Mouse (Mus musculus): ENCODE measurements at regions not wholly inside any gene's neighbourhood (a gene's known extent, or its start where the extent isn't known, plus 50 kb on each side); places are given as distances from the start of the nearest gene placed in this dataset.

DNA sequence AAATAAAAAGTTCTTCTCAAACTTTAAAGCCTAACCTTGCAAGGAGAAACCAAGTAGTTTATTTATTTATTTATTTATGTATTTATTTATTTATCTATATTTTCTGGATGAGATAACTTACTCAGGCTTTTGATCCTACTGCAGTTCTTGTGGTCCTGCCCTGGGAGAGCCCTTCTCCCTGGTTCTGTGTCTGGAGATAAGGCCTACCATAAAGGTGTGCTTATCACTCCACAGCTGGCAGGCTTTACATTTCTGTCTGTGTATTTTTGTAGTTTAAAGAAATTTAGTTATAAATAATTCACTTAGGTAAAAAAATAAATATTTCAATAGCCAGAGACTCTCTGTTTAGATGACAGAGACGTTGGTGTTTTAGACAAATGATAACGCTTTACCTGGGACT lies 224.5 kb upstream of the Itga1 start:
- Histone ChIP-seq H3K9me3 (ENCODE audit: low read length) (no peaks in the 10 kb centered on the region), H3K36me3 (ENCODE audit: insufficient read depth, low read length) (no peaks in the 10 kb centered on the region), H3K27me3 (replicated peaks; ENCODE audit: insufficient read depth, low read length) (no peaks in the 10 kb centered on the region), H3K4me3 (ENCODE audit: low read depth, low read length) (no peak overlapping the region), H3K4me2 (replicated peaks; ENCODE audit: low read depth, low read length) (no peak overlapping the region), H3K4me1 (ENCODE audit: insufficient read depth, low read depth, low read length) (no peaks in the 10 kb centered on the region), H3K27ac (ENCODE audit: low read length) (no peak overlapping the region), H3K9ac (replicated peaks; ENCODE audit: low read depth) (no peak overlapping the region)
- no peak for DNase-seq (ENCODE audit: low spot score)
- ATAC-seq = no peak
- 64% methylated on average over 2 of the region's 2 CpGs for WGBS
- TF ChIP-seq CTCF (IDR thresholded peaks at IDR 0.05) = no peak
- no peak for TF ChIP-seq EP300 (IDR thresholded peaks at IDR 0.05)

DNA sequence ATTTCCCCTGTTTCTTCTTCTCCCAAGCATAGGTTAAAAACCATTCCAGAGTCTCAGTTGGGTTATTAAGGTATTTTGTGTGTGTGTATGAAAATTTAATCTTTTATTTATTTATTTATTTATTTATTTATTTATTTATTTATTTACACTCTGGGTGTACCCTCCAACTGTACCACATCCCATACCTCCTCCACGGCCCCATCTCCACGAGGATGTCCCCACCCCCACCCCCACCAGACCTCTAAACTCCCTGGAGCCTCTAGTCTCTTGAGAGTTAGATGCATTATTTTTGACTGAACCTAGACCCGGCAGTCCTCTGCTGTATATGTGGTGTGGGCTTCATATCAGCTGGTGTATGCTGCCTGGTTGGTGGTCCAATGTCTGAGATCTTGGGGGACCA lies 214.9 kb upstream of the Itga1 start:
- DNase-seq (ENCODE audit: low spot score) = no peak
- H3K4me2 ChIP-seq (replicated peaks; ENCODE audit: low read depth, low read length) = no peak overlapping the region
- WGBS = 73% methylated on average over 3 of the region's 3 CpGs
- H3K27me3 ChIP-seq (replicated peaks; ENCODE audit: insufficient read depth, low read length) = no peaks in the 10 kb centered on the region
- H3K27ac ChIP-seq (ENCODE audit: low read length) = no peak overlapping the region
- no peaks in the 10 kb centered on the region for H3K36me3 ChIP-seq (ENCODE audit: insufficient read depth, low read length)
- H3K9ac ChIP-seq (replicated peaks; ENCODE audit: low read depth) = no peak overlapping the region
- TF ChIP-seq CTCF (IDR thresholded peaks at IDR 0.05) (no peak), EP300 (IDR thresholded peaks at IDR 0.05) (no peak)
- H3K4me1 ChIP-seq (ENCODE audit: insufficient read depth, low read depth, low read length) = no peaks in the 10 kb centered on the region
- no peak overlapping the region for H3K4me3 ChIP-seq (ENCODE audit: low read depth, low read length)
- no peak for ATAC-seq
- no peaks in the 10 kb centered on the region for H3K9me3 ChIP-seq (ENCODE audit: low read length)

GRCm38 (mm10) chr13:115308586-115308985 lies 206.8 kb upstream of the Itga1 start:
- DNase-seq (ENCODE audit: low spot score) (no peak), ATAC-seq (no peak)
- no peaks in the 10 kb centered on the region for H3K9me3 ChIP-seq (ENCODE audit: low read length)
- no peak overlapping the region for H3K27ac ChIP-seq (ENCODE audit: low read length)
- WGBS = 62% methylated on average over 3 of the region's 3 CpGs
- H3K9ac ChIP-seq (replicated peaks; ENCODE audit: low read depth) = no peak overlapping the region
- no peak overlapping the region for H3K4me2 ChIP-seq (replicated peaks; ENCODE audit: low read depth, low read length)
- TF ChIP-seq EP300 (IDR thresholded peaks at IDR 0.05) (no peak), CTCF (IDR thresholded peaks at IDR 0.05) (no peak)
- H3K27me3 ChIP-seq (replicated peaks; ENCODE audit: insufficient read depth, low read length) = no peaks in the 10 kb centered on the region
- no peaks in the 10 kb centered on the region for H3K4me1 ChIP-seq (ENCODE audit: insufficient read depth, low read depth, low read length)
- no peak overlapping the region for H3K4me3 ChIP-seq (ENCODE audit: low read depth, low read length)
- H3K36me3 ChIP-seq (ENCODE audit: insufficient read depth, low read length) = no peaks in the 10 kb centered on the region

DNA sequence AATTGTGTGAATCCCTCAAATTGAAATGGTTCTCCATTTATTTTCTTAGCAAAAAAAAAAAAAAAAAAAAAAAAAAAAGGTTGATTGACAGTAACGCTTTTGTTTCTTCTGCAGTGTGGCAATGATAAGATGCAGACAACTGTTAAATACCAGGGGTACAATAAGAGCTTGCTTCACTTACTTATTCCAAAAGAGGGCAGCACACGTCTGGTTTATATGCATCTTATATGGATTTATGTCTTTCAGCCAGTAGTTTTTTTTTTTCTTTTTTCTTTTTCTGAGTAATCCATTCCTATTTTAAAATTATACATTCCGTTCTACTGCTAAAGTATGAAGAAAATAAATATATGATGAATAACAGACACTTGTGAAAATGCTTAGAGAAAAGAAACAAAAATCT lies 185.6 kb upstream of the Itga1 start:
- no peak for ATAC-seq
- Histone ChIP-seq H3K9ac (replicated peaks; ENCODE audit: low read depth) (no peak overlapping the region), H3K4me3 (ENCODE audit: low read depth, low read length) (no peak overlapping the region), H3K27me3 (replicated peaks; ENCODE audit: insufficient read depth, low read length) (no peaks in the 10 kb centered on the region), H3K36me3 (ENCODE audit: insufficient read depth, low read length) (no peaks in the 10 kb centered on the region), H3K27ac (ENCODE audit: low read length) (no peak overlapping the region), H3K4me1 (ENCODE audit: insufficient read depth, low read depth, low read length) (no peaks in the 10 kb centered on the region), H3K4me2 (replicated peaks; ENCODE audit: low read depth, low read length) (no peak overlapping the region), H3K9me3 (ENCODE audit: low read length) (no peaks in the 10 kb centered on the region)
- peak; percentile 70 for DNase-seq (ENCODE audit: low spot score)
- TF ChIP-seq CTCF (IDR thresholded peaks at IDR 0.05) (peak; percentile 47), EP300 (IDR thresholded peaks at IDR 0.05) (no peak)
- 26% methylated on average over 3 of the region's 3 CpGs for WGBS

DNA sequence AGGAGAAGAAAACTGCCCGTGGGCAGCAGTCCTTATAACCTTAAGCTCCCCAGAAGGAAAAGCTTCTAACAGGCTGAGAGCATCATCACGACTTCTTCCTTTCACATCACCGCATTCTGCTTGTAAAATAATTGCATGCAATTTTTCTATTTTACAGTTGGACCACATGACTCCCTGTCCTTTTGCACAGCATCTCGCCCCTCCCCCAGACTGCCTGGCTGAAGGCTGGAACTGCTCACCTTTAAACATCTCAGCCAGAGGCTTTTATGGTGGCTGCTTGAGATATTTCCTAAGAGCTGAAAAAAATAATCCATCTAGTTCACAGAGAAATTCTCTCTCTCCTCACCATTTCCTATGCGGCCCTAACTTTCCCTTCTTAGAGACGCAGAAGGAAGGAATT lies 164.4 kb upstream of the Itga1 start:
- Histone ChIP-seq H3K4me3 (ENCODE audit: low read depth, low read length) (no peak overlapping the region), H3K27me3 (replicated peaks; ENCODE audit: insufficient read depth, low read length) (no peaks in the 10 kb centered on the region), H3K36me3 (ENCODE audit: insufficient read depth, low read length) (no peaks in the 10 kb centered on the region), H3K4me2 (replicated peaks; ENCODE audit: low read depth, low read length) (no peak overlapping the region), H3K9me3 (ENCODE audit: low read length) (no peaks in the 10 kb centered on the region), H3K4me1 (ENCODE audit: insufficient read depth, low read depth, low read length) (no peaks in the 10 kb centered on the region), H3K27ac (ENCODE audit: low read length) (no peak overlapping the region), H3K9ac (replicated peaks; ENCODE audit: low read depth) (no peak overlapping the region)
- TF ChIP-seq CTCF (IDR thresholded peaks at IDR 0.05) (no peak), EP300 (IDR thresholded peaks at IDR 0.05) (no peak)
- DNase-seq (ENCODE audit: low spot score) (no peak), ATAC-seq (no peak)
- 60% methylated on average over 6 of the region's 6 CpGs for WGBS

- no peak overlapping the region for H3K4me2 ChIP-seq (replicated peaks; ENCODE audit: low read depth, low read length)
Measured at GRCm38 (mm10) chr13:115257345-115257744, 155.6 kb upstream of the Itga1 start.

GRCm38 (mm10) chr13:115252541-115252940 lies 150.8 kb upstream of the Itga1 start:
- no peaks in the 10 kb centered on the region for H3K9me3 ChIP-seq (ENCODE audit: low read length)
- H3K36me3 ChIP-seq (ENCODE audit: insufficient read depth, low read length) = no peaks in the 10 kb centered on the region
- no peak overlapping the region for H3K27ac ChIP-seq (ENCODE audit: low read length)
- 32% methylated on average over 3 of the region's 3 CpGs for WGBS
- no peak overlapping the region for H3K9ac ChIP-seq (replicated peaks; ENCODE audit: low read depth)
- TF ChIP-seq EP300 (IDR thresholded peaks at IDR 0.05) (no peak), CTCF (IDR thresholded peaks at IDR 0.05) (no peak)
- H3K4me1 ChIP-seq (ENCODE audit: insufficient read depth, low read depth, low read length) = no peaks in the 10 kb centered on the region
- ATAC-seq (no peak), DNase-seq (ENCODE audit: low spot score) (peak; percentile 13)
- no peaks in the 10 kb centered on the region for H3K27me3 ChIP-seq (replicated peaks; ENCODE audit: insufficient read depth, low read length)
- no peak overlapping the region for H3K4me3 ChIP-seq (ENCODE audit: low read depth, low read length)
- H3K4me2 ChIP-seq (replicated peaks; ENCODE audit: low read depth, low read length) = no peak overlapping the region

More at GRCm38 (mm10) chr13:115257345-115257744, 155.6 kb upstream of the Itga1 start:
- TF ChIP-seq EP300 (IDR thresholded peaks at IDR 0.05) (no peak), CTCF (IDR thresholded peaks at IDR 0.05) (no peak)
- Histone ChIP-seq H3K4me1 (ENCODE audit: insufficient read depth, low read depth, low read length) (no peaks in the 10 kb centered on the region), H3K27me3 (replicated peaks; ENCODE audit: insufficient read depth, low read length) (no peaks in the 10 kb centered on the region), H3K4me3 (ENCODE audit: low read depth, low read length) (no peak overlapping the region), H3K27ac (ENCODE audit: low read length) (no peak overlapping the region), H3K9ac (replicated peaks; ENCODE audit: low read depth) (no peak overlapping the region), H3K9me3 (ENCODE audit: low read length) (no peaks in the 10 kb centered on the region), H3K36me3 (ENCODE audit: insufficient read depth, low read length) (no peaks in the 10 kb centered on the region)
- DNase-seq (ENCODE audit: low spot score) = no peak
- ATAC-seq = no peak
- WGBS = 85% methylated on average over 2 of the region's 2 CpGs
